Mouse (Mus musculus) spleen, adult 2 months (tissue): ENCODE measurements at regions not wholly inside any gene's neighbourhood (a gene's known extent, or its start where the extent isn't known, plus 50 kb on each side); places are given as distances from the start of the nearest gene placed in this dataset.

Experiments used
- DNase-seq, 2 experiments: peaks; one replicate each; pipeline versions ENCODE4 v3.0.0 to v3.0.0-alpha.2; 2012 to 2021; ENCODE audit warnings: low spot score in 2 of 2, low read depth in 1 of 2
- H3K27ac ChIP-seq: fragments of 200-500 bp; 2 replicates; pipeline ENCODE4 v1.5.1; 2012; ENCODE audit warnings: low read length, inconsistent platforms; ENCODE audit not compliant: insufficient read depth
- H3K27me3 ChIP-seq: fragments of 200-500 bp; 2 replicates; pipeline ENCODE4 v1.6.1; 2012; ENCODE audit warnings: mild to moderate bottlenecking, moderate library complexity, low read length, inconsistent platforms; ENCODE audit not compliant: control insufficient read depth, insufficient read depth
- H3K36me3 ChIP-seq: fragments of 200-500 bp; 2 replicates; pipeline ENCODE4 v1.6.1; 2012; ENCODE audit warnings: mild to moderate bottlenecking, low read length, inconsistent platforms; ENCODE audit not compliant: control insufficient read depth, insufficient read depth
- H3K4me1 ChIP-seq: fragments of 200-500 bp; 2 replicates; pipeline ENCODE4 v1.6.1; 2011; ENCODE audit warnings: inconsistent platforms; ENCODE audit not compliant: control insufficient read depth, insufficient read depth, insufficient read length
- H3K4me3 ChIP-seq: fragments of 200-500 bp; 2 replicates; pipeline ENCODE4 v1.5.1; 2011; ENCODE audit warnings: mild to moderate bottlenecking, inconsistent platforms; ENCODE audit not compliant: insufficient read depth, insufficient read length; ENCODE audit errors: extremely low read depth
- CTCF ChIP-seq: fragments of 200-500 bp; IDR thresholded peaks from 2 replicates; pipeline ENCODE4 v1.5.1; 2011; ENCODE audit warnings: mild to moderate bottlenecking, inconsistent platforms; ENCODE audit not compliant: insufficient read depth, insufficient read length, insufficient replicate concordance; ENCODE audit errors: extremely low read depth
- POLR2A ChIP-seq: fragments of 200-500 bp; IDR thresholded peaks from 2 replicates; pipeline ENCODE4 v1.6.1; 2011; ENCODE audit warnings: low read depth, low read length, inconsistent platforms
- WGBS: fragments of 180-500 bp; shearing (Covaris S2); methylation state at CpG from one replicate; pipeline ENCODE4 v1.1.7; 2018; 5-methylcytosine and 5-hydroxymethylcytosine counted together

DNA sequence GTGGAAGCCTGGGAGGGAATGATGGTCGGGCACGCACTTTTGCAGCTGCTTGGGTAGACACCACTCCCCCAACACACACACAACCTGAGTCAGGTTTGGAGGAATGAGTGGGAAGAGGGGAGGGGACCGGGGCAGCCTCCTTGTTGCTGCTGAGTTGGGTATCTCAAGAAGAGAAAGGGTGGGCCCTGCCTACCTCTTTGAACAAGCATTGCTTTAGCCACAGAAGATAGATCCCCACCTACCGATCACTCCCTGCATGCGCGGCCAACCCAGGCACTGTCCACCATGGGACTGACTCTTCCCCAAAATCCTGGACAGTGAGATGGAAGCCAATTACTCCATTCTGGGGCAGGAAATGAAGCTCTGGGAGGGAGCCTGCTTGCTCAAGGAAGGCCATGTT lies 243.2 kb downstream of the Cbln1 start:
- Histone ChIP-seq H3K4me1 (no peaks in the 10 kb centered on the region), H3K27me3 (no peaks in the 10 kb centered on the region), H3K36me3 (no peaks in the 10 kb centered on the region), H3K27ac (no peak overlapping the region), H3K4me3 (no peak overlapping the region)
- TF ChIP-seq CTCF = no peak
- TF ChIP-seq POLR2A = no peak
- DNase-seq = no peak
- 93% methylated on average over 6 of the region's 6 CpGs for WGBS

DNA sequence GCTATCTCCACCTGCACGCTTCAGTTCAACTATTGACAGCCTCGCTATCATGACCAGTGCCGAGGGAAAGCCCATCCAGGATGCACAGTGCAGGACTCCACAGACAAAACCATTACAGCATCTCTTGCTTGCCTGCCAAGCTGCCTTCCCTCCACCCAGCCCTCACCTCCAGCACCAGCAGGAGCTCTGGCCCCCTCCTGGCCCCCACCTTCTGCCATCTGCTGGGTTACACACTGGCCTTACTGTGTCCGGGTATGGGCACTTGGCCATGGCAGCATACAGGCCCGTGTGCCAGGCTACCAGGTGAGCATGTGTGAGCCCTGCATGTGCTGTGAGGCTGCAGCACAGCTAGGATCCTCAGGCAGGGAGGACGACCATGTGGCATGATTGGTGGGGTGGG lies 243.6 kb downstream of the Cbln1 start:
- Histone ChIP-seq H3K27ac (no peak overlapping the region), H3K27me3 (no peaks in the 10 kb centered on the region), H3K4me3 (no peak overlapping the region), H3K36me3 (no peaks in the 10 kb centered on the region), H3K4me1 (no peaks in the 10 kb centered on the region)
- no peak for TF ChIP-seq POLR2A
- no peak for TF ChIP-seq CTCF
- no peak for DNase-seq
- 88% methylated on average over 6 of the region's 6 CpGs for WGBS

DNA sequence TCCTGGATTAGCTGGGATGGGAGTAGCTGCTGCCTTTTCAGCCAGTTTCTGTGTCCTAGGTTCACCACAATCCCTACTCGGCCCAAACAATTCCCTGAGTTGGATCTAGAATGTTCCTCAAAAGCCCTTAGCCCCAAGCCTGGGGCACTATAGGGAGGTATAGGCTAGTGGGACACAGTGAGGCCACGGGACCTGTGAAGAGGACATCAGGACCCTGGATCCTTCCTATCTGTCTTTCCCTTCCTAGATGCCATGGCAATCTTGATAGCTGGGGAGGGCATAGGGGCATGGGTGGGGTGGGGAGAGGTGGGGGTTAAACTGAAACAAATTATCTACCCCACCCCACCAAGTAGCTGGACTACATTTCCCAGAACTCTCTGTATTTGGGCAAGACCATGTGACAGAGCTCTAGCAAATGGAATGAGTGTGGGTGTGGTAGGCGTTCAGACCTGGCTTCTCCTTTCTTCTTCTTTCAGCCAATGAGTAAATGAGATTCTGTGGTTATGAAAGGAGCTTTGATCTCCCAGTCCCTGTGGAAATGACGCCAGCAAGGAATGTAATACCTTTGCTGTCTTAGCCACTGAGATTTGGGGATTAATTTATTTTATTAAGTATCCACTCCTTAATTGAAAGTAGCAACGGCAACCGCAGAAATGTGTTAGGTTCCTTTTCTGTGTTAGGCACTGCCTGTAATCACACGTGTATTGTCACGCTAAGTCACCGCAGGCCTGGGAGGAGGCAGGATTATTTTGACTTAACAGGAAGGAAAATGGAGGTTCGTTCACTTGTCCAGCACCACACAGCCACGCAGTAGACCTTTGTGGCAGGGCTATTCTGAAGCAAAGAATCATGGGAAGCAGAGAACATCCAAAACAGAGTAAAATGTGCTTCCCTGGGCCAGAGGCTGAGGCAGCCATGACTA lies 246.6 kb downstream of the Cbln1 start:
- Histone ChIP-seq H3K4me1 (no peaks in the 10 kb centered on the region), H3K27me3 (no peaks in the 10 kb centered on the region), H3K36me3 (no peaks in the 10 kb centered on the region), H3K27ac (no peak overlapping the region), H3K4me3 (no peak overlapping the region)
- WGBS = 69% methylated on average over 11 of the region's 11 CpGs
- DNase-seq = no peak
- TF ChIP-seq POLR2A = no peak
- TF ChIP-seq CTCF = no peak

DNA sequence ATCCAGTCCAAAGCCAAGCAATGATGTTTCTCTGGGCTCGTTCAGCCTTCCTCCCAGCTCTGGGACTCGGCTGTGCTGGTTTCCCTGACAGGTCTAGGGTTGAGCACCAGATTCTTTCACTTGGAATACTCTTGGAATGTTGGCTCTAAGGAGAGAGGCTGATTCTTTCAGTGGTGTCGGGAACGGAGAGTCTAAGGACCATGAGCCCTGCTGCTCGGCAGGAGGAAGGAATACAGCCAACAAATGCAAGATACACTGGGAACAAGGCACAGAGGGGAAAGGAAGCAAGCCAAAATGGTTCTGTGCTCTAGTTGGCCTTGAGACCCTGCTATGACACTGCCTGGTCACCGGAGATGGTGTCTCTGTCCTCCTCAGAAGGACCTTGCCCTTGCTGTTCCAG lies 251.8 kb downstream of the Cbln1 start:
- no peaks in the 10 kb centered on the region for H3K36me3 ChIP-seq
- WGBS = 85% methylated on average over 6 of the region's 6 CpGs
- TF ChIP-seq CTCF (no peak), POLR2A (no peak)
- no peak overlapping the region for H3K27ac ChIP-seq
- no peaks in the 10 kb centered on the region for H3K4me1 ChIP-seq
- no peaks in the 10 kb centered on the region for H3K27me3 ChIP-seq
- H3K4me3 ChIP-seq = no peak overlapping the region
- DNase-seq = no peak

DNA sequence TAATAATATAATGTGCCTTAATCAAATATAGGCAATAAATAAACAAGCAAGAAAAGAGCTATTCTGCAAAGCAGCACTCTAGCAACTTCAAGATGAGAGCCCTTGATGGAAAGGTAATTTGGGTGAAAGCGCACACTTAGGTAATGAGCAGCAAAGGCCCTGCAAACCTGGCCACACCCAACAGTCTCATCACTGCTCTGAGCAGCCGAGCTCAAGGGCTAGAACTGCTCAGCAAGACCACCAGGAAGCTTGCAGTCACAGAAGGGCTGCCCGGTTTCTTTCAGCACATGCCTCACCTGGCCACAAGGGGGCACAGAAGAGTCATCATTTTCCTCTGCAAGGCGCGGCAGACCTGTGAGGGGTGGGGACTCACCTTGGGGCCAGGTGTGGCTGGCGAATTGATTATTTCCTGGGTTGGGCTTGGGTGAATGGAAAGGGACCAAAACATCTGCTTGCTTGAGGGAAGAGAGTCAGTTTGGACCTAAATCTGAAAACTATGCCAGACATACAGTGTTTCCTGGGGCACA lies 253.4 kb downstream of the Cbln1 start:
- 19% methylated on average over 6 of the region's 6 CpGs for WGBS
- Histone ChIP-seq H3K27me3 (no peaks in the 10 kb centered on the region), H3K27ac (no peak overlapping the region), H3K36me3 (no peaks in the 10 kb centered on the region), H3K4me3 (no peak overlapping the region), H3K4me1 (no peaks in the 10 kb centered on the region)
- TF ChIP-seq CTCF (peak; percentile 13; the same call in 1 of the 2 replicates), POLR2A (no peak)
- DNase-seq = no peak

DNA sequence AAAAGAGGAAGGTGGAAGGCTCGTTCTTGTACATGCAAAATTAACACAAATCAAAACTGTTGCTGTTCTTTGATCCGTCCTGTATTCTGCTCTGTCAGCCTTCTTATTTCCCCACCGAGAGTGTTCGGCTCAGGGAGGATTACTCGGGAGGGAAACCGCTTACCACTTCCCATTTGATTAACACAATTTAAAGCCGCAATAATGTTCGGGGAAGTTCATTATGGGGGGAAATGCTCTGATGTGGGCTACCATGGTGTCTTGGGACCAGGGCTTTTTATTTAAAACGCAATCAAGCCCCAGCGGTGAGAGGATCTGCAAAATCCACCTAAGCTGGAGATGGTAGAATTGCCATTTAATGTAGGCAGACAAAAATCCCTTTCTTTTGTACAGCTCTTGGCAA lies 257.4 kb downstream of the Cbln1 start:
- Histone ChIP-seq H3K4me1 (no peaks in the 10 kb centered on the region), H3K27me3 (no peaks in the 10 kb centered on the region), H3K36me3 (no peaks in the 10 kb centered on the region), H3K27ac (no peak overlapping the region), H3K4me3 (no peak overlapping the region)
- TF ChIP-seq POLR2A (no peak), CTCF (no peak)
- no peak for DNase-seq
- 46% methylated on average over 10 of the region's 10 CpGs for WGBS

DNA sequence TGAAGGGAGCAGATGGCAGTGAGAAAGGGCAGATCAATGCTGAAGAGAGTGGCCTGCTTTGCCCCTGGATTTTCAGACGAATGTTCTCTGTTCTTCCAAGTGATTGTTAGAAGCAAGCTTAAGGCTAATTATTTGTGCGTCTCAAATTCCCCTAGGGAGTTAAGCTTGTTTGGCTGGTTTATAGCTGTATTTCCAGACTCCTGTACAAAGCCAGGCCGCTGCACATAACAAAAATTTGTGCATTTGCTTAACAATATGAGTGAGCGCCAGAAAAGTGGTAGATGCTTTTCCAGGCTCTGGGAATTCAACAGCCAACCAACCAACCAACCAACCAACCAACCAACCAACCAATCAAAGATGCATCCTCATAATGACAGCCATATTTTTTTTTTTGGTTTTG lies 261.9 kb downstream of the Cbln1 start:
- no peak for TF ChIP-seq POLR2A
- TF ChIP-seq CTCF = no peak
- no peak overlapping the region for H3K27ac ChIP-seq
- no peak overlapping the region for H3K4me3 ChIP-seq
- H3K36me3 ChIP-seq = no peaks in the 10 kb centered on the region
- H3K4me1 ChIP-seq = no peaks in the 10 kb centered on the region
- H3K27me3 ChIP-seq = no peaks in the 10 kb centered on the region
- no peak for DNase-seq
- WGBS = 80% methylated on average over 4 of the region's 4 CpGs
